10 mouse cellular contexts compared by ENCODE assay signal in the genomic region with DNA sequence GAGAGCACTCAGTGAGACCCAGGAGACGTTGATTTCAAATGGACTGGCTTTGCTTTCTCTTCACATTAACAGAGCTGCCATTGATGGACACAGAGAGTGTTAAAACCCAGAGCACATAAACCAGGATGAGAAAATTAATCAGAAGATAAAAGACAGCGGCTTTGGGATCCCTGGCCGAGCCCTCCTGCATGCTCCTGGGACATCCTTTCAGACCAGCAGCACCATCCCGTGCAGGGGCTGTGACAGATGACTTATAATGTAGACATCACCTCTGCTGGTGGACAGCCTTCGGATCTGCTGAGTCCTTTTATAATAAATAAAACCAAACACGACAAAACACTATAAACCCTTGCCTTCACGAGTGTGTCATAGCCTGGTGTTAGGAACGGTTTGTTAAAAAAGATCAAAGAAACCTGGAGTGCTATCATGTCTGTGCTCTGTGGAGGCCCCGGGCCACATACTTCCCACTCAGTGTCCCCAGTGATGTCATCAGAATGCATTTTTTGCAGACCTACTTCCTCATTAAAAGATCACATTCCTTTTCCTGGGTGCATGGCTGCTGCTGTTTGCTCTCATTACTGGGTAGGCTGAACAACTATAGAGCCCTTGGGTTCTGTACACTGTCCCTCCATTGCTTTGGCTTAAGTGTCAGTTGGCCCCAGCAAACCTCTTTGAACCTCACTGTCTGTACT.
DNase-seq lines count a peak whose midpoint lies in the region; ATAC-seq and TF ChIP-seq lines count a peak whose summit lies in the region.
"Had no signal": no experiment of that assay in that cellular context is flagged by ENCODE, and none has a peak within 500 bp of the region (broad histone marks: within the 10 kb centered on the region; RNA-seq: fewer than 3 reads in every experiment).

No protein-coding gene starts in this region.

- intact Hi-C loops in heart, postnatal 25 days (cut with DNase I) = no loop called here

- ATAC-seq in liver, postnatal 0 days = 0 out of 2 replicates have a peak, but pooled peaks have one; percentile 36
- peak; percentile 50; the same call in 1 of the 2 replicates for ATAC-seq in hindbrain, embryonic 13.5 days (ENCODE audit: low FRiP score)
- peak; percentile 37; the same call in 1 of the 2 replicates for ATAC-seq in midbrain, embryonic 14.5 days (ENCODE audit: low FRiP score, low TSS enrichment)

- no peaks in the 10 kb centered on the region for H3K27me3 ChIP-seq in liver, postnatal 0 days (ENCODE audit: insufficient read depth, low read length)
- H3K27me3 ChIP-seq in hindbrain, embryonic 13.5 days = no peaks in the 10 kb centered on the region
- no peaks in the 10 kb centered on the region for H3K27me3 ChIP-seq in midbrain, embryonic 14.5 days (ENCODE audit: control insufficient read depth, insufficient read depth, low read length)

- WGBS in liver, postnatal 0 days (ENCODE audit: insufficient replicate concordance) = 45% methylated on average over 9 of the region's 9 CpGs
- 22% methylated on average over 9 of the region's 9 CpGs for WGBS in hindbrain, embryonic 13.5 days
- WGBS in midbrain, embryonic 14.5 days = 8% methylated on average over 9 of the region's 9 CpGs

- H3K27ac ChIP-seq in liver, postnatal 0 days (ENCODE audit: low read depth) = no peak overlapping the region
- peak overlapping the region; percentile 61; the same call in 1 of the 2 replicates for H3K27ac ChIP-seq in hindbrain, embryonic 13.5 days
- H3K27ac ChIP-seq in midbrain, embryonic 14.5 days (replicated peaks; ENCODE audit: low read depth, low read length) = peak overlapping the region; percentile 79

- no peak for DNase-seq in liver, postnatal 0 days
- no peak for DNase-seq in liver
- peak; percentile 75 for DNase-seq in Muller cell, postnatal 12 days (ENCODE audit: inconsistent ontology term)
- peak; percentile 71 for DNase-seq in midbrain, embryonic 14.5 days
- DNase-seq in natural killer cell, adult 2 months (ENCODE audit: low spot score in 2 of 2) = no peak
- no peak for DNase-seq in embryo, embryonic 10.5 days (ENCODE audit: low spot score)
- DNase-seq in heart, postnatal 25 days (ENCODE audit: low spot score) = no peak
- DNase-seq: cerebellum, adult 11-12 months; heart, adult 11 months had no signal

- TF ChIP-seq EP300 in liver, postnatal 0 days (IDR thresholded peaks at IDR 0.05; ENCODE audit: low read depth) = no peak

- no peak overlapping the region for H3K4me2 ChIP-seq in liver, postnatal 0 days (ENCODE audit: low read depth, low read length)
- no peak overlapping the region for H3K4me2 ChIP-seq in hindbrain, embryonic 13.5 days
- 0 out of 2 replicates have a peak overlapping the region, but pooled peaks have one; percentile 9 for H3K4me2 ChIP-seq in midbrain, embryonic 14.5 days (ENCODE audit: low read length)

- no peaks in the 10 kb centered on the region; the same call in 1 of the 2 replicates for H3K36me3 ChIP-seq in liver, postnatal 0 days (replicated peaks; ENCODE audit: insufficient read depth, low read length)
- no peaks in the 10 kb centered on the region for H3K36me3 ChIP-seq in hindbrain, embryonic 13.5 days
- H3K36me3 ChIP-seq in midbrain, embryonic 14.5 days (ENCODE audit: control insufficient read depth, insufficient read depth, low read length) = no peaks in the 10 kb centered on the region

- TF ChIP-seq CTCF in liver, postnatal 0 days (IDR thresholded peaks at IDR 0.05; ENCODE audit: low read depth) = no peak

- no peak overlapping the region for H3K4me3 ChIP-seq in liver, postnatal 0 days (ENCODE audit: low read depth, low read length)
- H3K4me3 ChIP-seq in hindbrain, embryonic 13.5 days = no peak overlapping the region
- no peak overlapping the region for H3K4me3 ChIP-seq in midbrain, embryonic 14.5 days (replicated peaks; ENCODE audit: low read depth, low read length)

- peaks cover 5% of the 10 kb centered on the region; the same call in 1 of the 2 replicates for H3K4me1 ChIP-seq in liver, postnatal 0 days (ENCODE audit: insufficient read depth)
- peaks cover 35% of the 10 kb centered on the region for H3K4me1 ChIP-seq in hindbrain, embryonic 13.5 days (replicated peaks)
- H3K4me1 ChIP-seq in midbrain, embryonic 14.5 days (ENCODE audit: control insufficient read depth, insufficient read depth, low read length) = peaks cover 25% of the 10 kb centered on the region

- no peaks in the 10 kb centered on the region for H3K9me3 ChIP-seq in liver, postnatal 0 days (ENCODE audit: low read length)
- no peaks in the 10 kb centered on the region for H3K9me3 ChIP-seq in hindbrain, embryonic 13.5 days
- H3K9me3 ChIP-seq in midbrain, embryonic 14.5 days (ENCODE audit: control insufficient read depth, low read length) = no peaks in the 10 kb centered on the region

- no peak overlapping the region for H3K9ac ChIP-seq in liver, postnatal 0 days (replicated peaks)
- no peak overlapping the region for H3K9ac ChIP-seq in hindbrain, embryonic 13.5 days
- no peak overlapping the region for H3K9ac ChIP-seq in midbrain, embryonic 14.5 days (replicated peaks; ENCODE audit: low read length)

Comparison
In these comparisons a context has a peak if more than half of its experiments do, and no peak if none do; other contexts are left out.
1. DNase-seq: peak in Muller cell, postnatal 12 days (single experiment) and midbrain, embryonic 14.5 days (single experiment); none in liver, postnatal 0 days (single experiment), liver (single experiment), natural killer cell, adult 2 months (0 of 2), embryo, embryonic 10.5 days (single experiment) and heart, postnatal 25 days (single experiment).
2. Peak in every context shown above with its lines, with median percentiles within 50 percentile points of each other: ATAC-seq.